Mouse (Mus musculus) stomach, postnatal 0 days (tissue): ENCODE data around the gene 4931406P16Rik.

ENCODE experiments used
- CTCF ChIP-seq: IDR thresholded peaks from 2 replicates; pipeline ENCODE4 v1.5.1; 2016; ENCODE audit warnings: antibody characterized with exemption, low read depth, mild to moderate bottlenecking, moderate library complexity
- EP300 ChIP-seq: optimal IDR thresholded peaks from 2 replicates; pipeline ENCODE3; 2016; ENCODE audit warnings: antibody characterized with exemption

DNA sequence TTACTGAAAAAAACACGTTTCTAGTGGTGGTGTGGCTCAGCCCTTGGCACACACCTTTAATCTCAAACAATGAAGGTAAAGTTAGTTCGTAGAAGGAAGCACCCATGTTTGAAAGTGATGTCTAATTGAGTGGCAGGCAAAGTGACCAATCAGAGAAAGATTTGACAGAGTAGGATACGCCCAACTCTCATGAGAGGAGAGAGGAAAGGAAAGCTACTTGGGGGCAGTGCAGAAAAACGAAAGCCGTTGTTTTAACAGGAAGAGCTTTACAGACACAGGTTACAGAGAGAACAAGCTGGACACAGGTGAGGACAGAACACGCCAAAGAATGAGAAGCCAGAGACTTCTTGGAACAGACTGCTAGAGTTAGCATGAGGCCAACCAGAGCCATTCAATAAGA lies 107.0 kb downstream of the 4931406P16Rik start:
- TF ChIP-seq EP300 (no peak), CTCF (no peak)
